Mouse (Mus musculus): ENCODE data around the gene Il17rb. TPM values are rescaled to one million over a fixed set of nuclear protein-coding genes. Genes with fewer than 3 reads are reported as not detected.

The Il17rb gene
- polyA plus RNA-seq, 3 experiments from 2014 or later: 1.1 to 3.8 (median 2.8) TPM

DNA sequence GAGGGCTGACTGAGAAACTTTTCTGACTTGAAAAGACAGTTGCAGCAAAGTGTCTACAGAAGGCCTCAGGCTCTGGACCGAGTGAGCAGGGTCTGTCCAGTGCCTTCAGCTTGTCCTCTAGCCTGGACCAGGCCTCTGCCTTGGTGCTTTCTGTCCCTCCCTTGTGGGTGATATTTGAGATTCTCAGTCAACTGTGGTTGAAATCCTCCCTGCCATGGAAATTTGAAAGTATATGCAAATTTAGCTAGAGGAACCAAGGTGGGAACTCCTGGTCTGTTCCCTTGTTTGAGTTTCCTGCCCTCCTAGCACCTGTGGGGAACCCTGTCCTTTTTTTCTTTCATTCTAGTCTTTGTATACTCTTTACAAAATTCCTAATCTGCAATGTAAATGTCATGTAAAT lies 6.3 kb upstream of the Il17rb start:
- no peak for ATAC-seq

DNA sequence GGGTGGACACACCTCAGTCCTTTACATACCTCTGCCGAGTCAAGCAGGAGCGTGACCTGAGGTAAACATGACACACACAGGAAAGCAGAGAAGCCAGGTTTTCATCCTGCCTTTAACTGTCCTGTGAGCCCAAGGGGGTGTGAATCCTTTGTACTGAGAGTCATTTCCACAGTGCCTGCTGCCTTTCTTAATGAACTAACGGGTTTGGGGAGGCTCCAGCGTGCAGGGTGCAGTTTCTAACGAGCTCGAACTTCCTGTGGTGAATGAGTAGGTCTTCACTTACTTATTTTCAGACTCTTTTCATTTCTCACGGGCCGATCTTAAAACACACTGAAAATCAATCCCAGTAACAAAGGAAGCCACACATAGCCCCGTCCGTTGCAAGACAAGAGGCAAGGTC lies 5.8 kb upstream of the Il17rb start:
- ATAC-seq: peak; percentile 46

DNA sequence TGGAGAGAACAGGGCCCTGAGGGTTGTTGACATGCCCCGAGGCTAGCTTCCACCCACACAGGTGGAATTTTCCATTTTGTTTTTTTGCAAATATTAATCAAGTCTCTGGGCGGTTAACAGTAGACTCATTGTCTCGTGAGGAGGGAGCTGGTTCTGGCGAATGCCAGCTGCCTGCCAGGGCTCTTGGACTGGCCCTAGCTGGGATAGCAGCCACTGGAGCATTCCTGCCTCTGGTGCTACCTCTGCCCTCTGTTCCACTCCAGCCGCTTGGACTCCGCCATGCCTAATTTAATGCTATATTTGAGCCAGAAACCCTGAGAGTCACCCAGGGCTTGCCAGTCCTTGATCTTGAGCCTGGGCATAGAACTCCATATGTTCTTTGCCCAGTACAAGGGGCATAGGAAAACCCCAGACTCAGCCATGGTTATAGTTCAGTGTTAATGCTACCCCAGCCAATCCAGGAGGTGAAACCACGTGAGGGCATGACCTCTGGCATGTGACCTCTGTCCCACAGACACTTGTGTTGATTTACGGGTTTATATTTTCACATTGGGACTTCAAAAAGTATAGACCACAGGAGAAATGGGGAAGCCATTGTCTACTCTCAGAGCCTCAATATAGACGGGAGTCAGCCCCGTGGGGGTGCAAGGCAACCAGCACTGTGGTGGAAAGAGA lies 3.3 kb upstream of the Il17rb start:
- ATAC-seq: no peak

DNA sequence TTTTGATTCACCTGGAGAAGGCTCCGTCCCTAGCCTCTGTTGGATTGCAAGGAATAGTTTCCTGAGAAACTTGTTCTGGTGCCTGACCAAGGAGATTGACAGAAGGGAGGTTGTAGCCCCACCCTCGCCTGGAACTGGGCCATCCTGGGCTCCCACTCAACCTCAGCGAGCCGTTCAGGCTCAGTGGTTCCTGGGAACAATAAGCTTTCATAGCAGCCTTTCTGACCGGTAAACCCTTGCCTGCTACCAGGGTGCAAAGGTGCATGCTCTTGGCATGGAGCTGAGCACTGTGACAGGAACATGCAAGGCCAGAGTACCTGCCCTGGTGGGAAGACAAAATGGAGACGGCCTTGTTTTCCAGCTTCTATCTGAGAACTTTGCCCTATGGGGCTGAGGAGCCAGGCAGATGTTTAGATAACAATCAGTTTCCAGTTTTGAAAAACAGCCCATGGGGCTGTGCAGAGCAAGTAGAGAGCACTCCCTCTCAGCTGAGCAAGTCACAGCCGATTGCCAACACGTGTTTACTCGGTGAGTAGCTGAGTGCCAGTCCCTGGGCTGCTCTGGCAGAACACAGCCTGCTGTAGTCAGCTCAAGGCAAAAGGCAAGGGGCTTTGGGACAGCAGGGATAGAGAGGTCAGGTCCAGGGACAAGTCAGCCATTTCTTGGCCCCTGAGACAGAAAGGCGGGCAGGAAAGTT lies 1.3 kb upstream of the Il17rb start:
- ATAC-seq: no peak

DNA sequence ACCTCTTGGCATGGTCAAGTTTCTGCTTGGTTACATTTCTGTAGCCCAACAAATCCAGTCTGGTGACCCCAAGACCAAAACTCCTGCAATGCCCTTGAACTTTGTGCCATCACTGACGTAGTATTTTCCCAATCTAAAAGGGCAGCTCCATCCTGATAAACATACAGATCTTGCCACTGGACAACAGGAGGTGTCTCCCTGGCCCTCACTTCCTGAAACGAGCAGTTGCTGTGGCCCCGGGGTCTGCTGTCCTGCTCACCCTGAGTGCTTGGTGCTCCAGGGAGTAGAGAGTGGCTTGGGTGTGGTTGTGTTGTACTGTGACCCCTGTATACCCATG lies 9.3 kb downstream of the Il17rb start:
- ATAC-seq: no peak

GRCm38 (mm10) chr14:29998747-29999474 lies 9.8 kb downstream of the Il17rb start:
- ATAC-seq: no peak

DNA sequence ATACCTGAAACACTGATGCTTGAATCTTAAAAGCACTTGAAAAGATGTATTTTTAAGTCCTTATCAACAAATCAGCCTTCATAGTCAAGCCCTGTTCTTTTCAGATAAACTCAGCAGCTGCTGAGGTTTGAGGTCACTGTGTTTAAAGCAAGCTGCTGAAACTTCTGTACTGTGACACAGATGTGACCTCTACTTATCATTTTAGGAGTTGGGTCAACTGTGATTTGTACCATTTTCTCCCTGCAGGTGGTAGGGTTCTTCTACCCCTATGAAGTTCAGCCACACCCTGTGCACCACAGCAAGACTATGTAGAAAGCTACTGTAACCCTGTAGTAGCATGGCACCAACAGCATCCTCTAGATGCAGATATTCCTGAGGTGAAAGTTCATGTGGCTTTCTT lies 11.4 kb downstream of the Il17rb start:
- no peak for ATAC-seq

- ATAC-seq: no peak
Measured at GRCm38 (mm10) chr14:29996000-29996751, 12.5 kb downstream of the Il17rb start.

- ATAC-seq: no peak
Measured at GRCm38 (mm10) chr14:29994976-29995375, 13.7 kb downstream of the Il17rb start.

DNA sequence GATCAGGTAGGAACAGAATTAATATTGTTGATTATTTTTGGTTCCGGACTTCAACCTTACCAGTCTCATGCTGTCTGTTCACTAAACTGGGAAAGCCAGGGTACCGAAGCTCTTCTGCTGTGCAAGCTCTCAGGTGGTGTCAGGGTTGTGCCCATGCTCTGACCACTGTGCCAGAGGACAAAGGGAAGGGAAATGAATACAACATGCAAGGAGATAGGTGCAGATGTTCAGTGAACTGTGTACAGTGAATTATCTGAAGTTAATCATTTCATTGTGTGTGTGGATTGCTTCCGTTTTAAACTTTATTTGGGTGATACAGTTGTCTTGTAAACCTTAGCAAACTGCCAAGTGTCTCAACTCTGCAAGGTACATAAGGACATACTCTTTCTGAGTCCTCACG lies 20.4 kb downstream of the Il17rb start:
- ATAC-seq: no peak

GRCm38 (mm10) chr14:29987739-29988138 lies 21.0 kb downstream of the Il17rb start:
- ATAC-seq: no peak

GRCm38 (mm10) chr14:29987276-29987675 lies 21.4 kb downstream of the Il17rb start:
- no peak for ATAC-seq

- ATAC-seq: no peak
Measured at GRCm38 (mm10) chr14:29986096-29986495, 22.6 kb downstream of the Il17rb start.

- ATAC-seq: no peak
Measured at GRCm38 (mm10) chr14:29980447-29981205, 28.1 kb downstream of the Il17rb start.

DNA sequence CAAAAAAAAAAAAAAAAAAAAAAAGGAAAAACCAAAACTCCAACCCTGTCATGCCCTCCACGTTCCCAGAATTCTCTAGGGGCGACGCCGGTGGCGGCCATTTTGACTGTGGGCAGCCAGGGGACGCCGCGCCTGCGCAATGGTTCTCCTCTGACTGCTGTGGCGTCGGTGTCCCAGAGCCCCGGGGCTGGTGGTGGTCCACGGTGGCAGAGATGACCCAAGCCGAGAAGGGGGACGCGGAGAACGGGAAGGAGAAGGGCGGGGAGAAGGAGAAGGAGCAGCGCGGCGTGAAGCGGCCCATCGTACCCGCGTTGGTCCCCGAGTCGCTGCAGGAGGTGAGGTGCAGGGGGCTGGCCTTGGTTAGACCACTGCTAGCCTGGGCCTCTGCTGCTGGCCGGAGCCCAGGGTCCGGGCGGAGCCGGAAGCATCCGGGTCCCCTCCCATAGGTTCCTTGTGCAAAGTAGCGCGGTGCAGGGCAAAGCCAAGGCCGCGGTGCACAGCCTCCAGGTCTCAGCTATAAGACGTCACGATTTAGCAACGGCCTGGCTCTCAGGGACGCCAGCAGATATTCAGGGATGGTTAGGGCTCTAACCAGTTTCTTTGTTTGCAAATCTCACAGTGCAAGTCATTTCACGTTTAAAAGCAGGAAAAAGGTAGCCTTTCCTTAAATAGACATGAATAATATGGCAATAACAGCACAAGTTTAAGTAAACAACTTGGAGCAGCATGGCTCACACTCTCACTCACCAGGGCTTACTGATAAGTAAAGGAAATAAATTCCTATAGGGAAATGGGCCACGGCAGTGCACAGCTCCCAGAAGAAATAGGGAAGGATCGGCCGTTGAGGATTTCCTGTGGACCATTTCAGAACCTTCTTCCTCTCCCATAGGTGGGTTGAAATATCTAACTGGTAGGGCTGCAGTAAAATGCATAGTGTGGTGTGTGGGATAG lies 30.2 kb downstream of the Il17rb start, which contains the start of gene Actr8:
Gene Actr8 (plus strand): TSS at position 84 of the 951 bp plus-strand sequence.
- peak; percentile 75 for ATAC-seq

- no peak for ATAC-seq
Measured at GRCm38 (mm10) chr14:29976927-29977326, 31.8 kb downstream of the Il17rb start.

DNA sequence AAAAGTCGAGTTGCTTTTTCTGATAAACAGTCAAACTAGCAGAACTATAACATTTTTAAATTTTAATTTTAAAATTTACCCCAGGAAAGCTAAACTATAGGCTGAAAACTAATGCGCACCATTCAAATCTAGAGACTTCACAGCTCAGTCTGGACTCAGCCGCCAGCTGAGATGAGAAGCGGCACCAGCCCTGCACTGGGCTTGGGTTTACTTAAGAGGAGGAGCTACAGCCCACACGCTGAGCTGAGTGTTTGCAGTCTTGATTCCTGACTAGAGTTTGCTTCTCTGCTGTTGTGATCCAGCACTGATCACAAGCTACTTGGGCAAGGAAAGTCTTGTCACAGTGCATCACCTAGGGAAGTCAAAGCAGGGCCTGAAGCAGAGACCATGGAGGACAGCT lies 36.7 kb downstream of the Il17rb start:
- ATAC-seq: no peak

DNA sequence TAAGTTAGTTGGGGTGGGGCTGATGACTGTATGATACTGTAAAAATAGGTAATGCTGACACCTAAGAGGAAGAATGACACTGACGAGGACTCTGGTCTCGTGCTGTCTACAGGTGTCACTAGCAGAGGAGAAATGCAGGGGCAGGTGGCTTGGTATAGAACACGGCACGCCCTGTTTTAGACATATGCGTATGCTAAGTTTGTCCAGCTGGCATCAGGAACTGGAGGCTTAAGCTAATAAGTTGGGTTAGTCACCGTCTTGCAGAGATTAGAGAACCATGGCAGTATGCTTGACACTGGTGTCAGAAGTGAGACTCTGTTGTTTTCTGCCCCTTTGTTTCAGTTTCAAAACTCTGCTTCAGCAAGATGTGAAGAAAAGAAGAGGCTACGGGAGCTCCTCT lies 37.2 kb downstream of the Il17rb start:
- no peak for ATAC-seq

GRCm38 (mm10) chr14:29968075-29968821 lies 40.4 kb downstream of the Il17rb start, which contains the start of gene Selenok:
Gene Selenok (plus strand): TSS chr14:29968308.
- peak; percentile 99 for ATAC-seq

- no peak for ATAC-seq
Measured at GRCm38 (mm10) chr14:29967611-29968010, 41.1 kb downstream of the Il17rb start.

Measured in inflammation-experienced regulatory T-cells, adult 6 months (primary cell).